Mouse (Mus musculus): Measurements from ENCODE around the gene Elavl3.

Elavl3 gene

GRCm38 (mm10) chr9:22070791-22071573 lies 19.2 kb upstream of the Elavl3 start, which contains the start of the genes Gm49318 and Zfp653:
Gene Gm49318, minus strand, starts transcription at chr9:22071259.
Gene Zfp653, minus strand, starts transcription at chr9:22071376.
- CTCF ChIA-PET = interaction anchor here (0.6 to 2.9 kb wide), 18 partner anchors 14 to 340 kb away, joined by 3 to 17 read pairs (median 4); partner anchors contain the start of genes Pigyl (in 2 of the 4), 9530077C05Rik (in 1 of the 4) and Ecsit (in 1 of the 4)
- POLR2A ChIA-PET = interaction anchor here (0.5 to 5.1 kb wide), 67 partner anchors 9 to 1687 kb away, joined by 3 to 45 read pairs (median 4); partner anchors contain the start of genes Ecsit (in 3 of the 4), Ldlr (in 3 of the 4), 9530077C05Rik (in 2 of the 4) and Pigyl (in 2 of the 4)

GRCm38 (mm10) chr9:22069881-22070553 lies 18.2 kb upstream of the Elavl3 start:
- ChIA-PET CTCF (interaction anchor here (0.6 to 2.9 kb wide), 19 partner anchors 15 to 341 kb away, joined by 3 to 17 read pairs (median 4); partner anchors contain the start of genes Pigyl (in 2 of the 4), 9530077C05Rik (in 1 of the 4) and Ecsit (in 1 of the 4)), POLR2A (interaction anchor here in 3 of 4 experiments (0.5 to 5.1 kb wide), 57 partner anchors 8 to 560 kb away, joined by 3 to 45 read pairs (median 4); partner anchors contain the start of genes Ecsit (in 3 of the 3), Ldlr (in 3 of the 3), 9530077C05Rik (in 2 of the 3) and Anln (in 1 of the 3))

- ChIA-PET CTCF (interaction anchor here (0.6 to 2.8 kb wide), 17 partner anchors 9 to 344 kb away, joined by 3 to 28 read pairs (median 4); partner anchors contain the start of genes 9530077C05Rik (in 1 of the 4), Epor (in 1 of the 4) and Pigyl (in 1 of the 4)), POLR2A (interaction anchor here in 2 of 4 experiments (1.1 to 3.0 kb wide), 9 partner anchors 8 to 107 kb away, joined by 3 to 16 read pairs (median 5); partner anchors contain the start of genes Ecsit (in 1 of the 2) and Elavl3 (in 1 of the 2))
These were observed 15.4 kb upstream of the Elavl3 start for GRCm38 (mm10) chr9:22067195-22067594.

GRCm38 (mm10) chr9:22066433-22066832 lies 14.6 kb upstream of the Elavl3 start:
- ChIA-PET CTCF (interaction anchor here (0.6 to 2.8 kb wide), 23 partner anchors 9 to 1059 kb away, joined by 3 to 28 read pairs (median 5); partner anchors contain the start of genes 9530077C05Rik (in 1 of the 4), Ecsit (in 1 of the 4), Epor (in 1 of the 4) and Pigyl (in 1 of the 4)), POLR2A (interaction anchor here in 3 of 4 experiments (0.6 to 3.0 kb wide), 14 partner anchors 9 to 165 kb away, joined by 3 to 16 read pairs (median 5); partner anchors contain the start of genes Ecsit (in 2 of the 3) and Elavl3 (in 1 of the 3))

- CTCF ChIA-PET = interaction anchor here (0.7 to 2.8 kb wide), 14 partner anchors 10 to 343 kb away, joined by 3 to 28 read pairs (median 8); partner anchors contain the start of gene Pigyl (in 1 of the 4)
- POLR2A ChIA-PET = interaction anchor here in 3 of 4 experiments (0.6 to 3.0 kb wide), 12 partner anchors 8 to 203 kb away, joined by 3 to 16 read pairs (median 5); partner anchors contain the start of genes Ecsit (in 2 of the 3) and Elavl3 (in 1 of the 3)
These were observed 13.8 kb upstream of the Elavl3 start for GRCm38 (mm10) chr9:22065642-22066041.

- ChIA-PET CTCF (interaction anchor here in 3 of 4 experiments (1.0 to 2.1 kb wide), 3 partner anchors 10 to 91 kb away, joined by 3 to 7 read pairs (median 3); no protein-coding TSS in a partner anchor), POLR2A (interaction anchor here (0.5 to 3.0 kb wide), 10 partner anchors 9 to 116 kb away, joined by 3 to 16 read pairs (median 5); partner anchors contain the start of genes Ecsit (in 1 of the 4) and Elavl3 (in 1 of the 4))
These were observed 12.5 kb upstream of the Elavl3 start for GRCm38 (mm10) chr9:22064341-22064740.

- CTCF ChIA-PET = interaction anchor here in 2 of 4 experiments (0.9 to 1.0 kb wide), 2 partner anchors 37 to 66 kb away, joined by 3 to 4 read pairs; no protein-coding TSS in a partner anchor
- POLR2A ChIA-PET = interaction anchor here in 2 of 4 experiments (1.1 to 1.7 kb wide), 7 partner anchors 9 to 104 kb away, joined by 3 to 11 read pairs (median 5); partner anchors contain the start of genes Gm49318 (in 2 of the 2), Elavl3 (in 1 of the 2), Pigyl (in 1 of the 2) and Zfp653 (in 1 of the 2)
These were observed 9.5 kb upstream of the Elavl3 start for GRCm38 (mm10) chr9:22061339-22061738.

GRCm38 (mm10) chr9:22058011-22058424 lies 6.2 kb upstream of the Elavl3 start:
- POLR2A ChIA-PET = interaction anchor here in 3 of 4 experiments (0.6 to 4.9 kb wide), 10 partner anchors 8 to 339 kb away, joined by 3 to 43 read pairs (median 4); partner anchors contain the start of genes Gm49318 (in 2 of the 3) and Zfp653 (in 2 of the 3)

GRCm38 (mm10) chr9:22057031-22057517 lies 5.3 kb upstream of the Elavl3 start:
- POLR2A ChIA-PET = interaction anchor here in 2 of 4 experiments (0.9 to 4.9 kb wide), 10 partner anchors 9 to 130 kb away, joined by 3 to 43 read pairs (median 4); partner anchors contain the start of genes Gm49318 (in 2 of the 2), Zfp653 (in 2 of the 2), Ccdc159 (in 1 of the 2) and Ecsit (in 1 of the 2)

More at GRCm38 (mm10) chr9:22058011-22058424, 6.2 kb upstream of the Elavl3 start:
- CTCF ChIA-PET = interaction anchor here in 2 of 4 experiments (1.3 to 1.6 kb wide), 2 partner anchors 9 kb away, joined by 4 read pairs; no protein-coding TSS in a partner anchor

GRCm38 (mm10) chr9:22056303-22056910 lies 4.6 kb upstream of the Elavl3 start:
- CTCF ChIA-PET = interaction anchor here in 3 of 4 experiments (0.6 to 3.5 kb wide), 3 partner anchors 10 to 77 kb away, joined by 4 to 18 read pairs (median 7); no protein-coding TSS in a partner anchor
- POLR2A ChIA-PET = interaction anchor here in 3 of 4 experiments (0.9 to 4.9 kb wide), 13 partner anchors 8 to 129 kb away, joined by 3 to 43 read pairs (median 5); partner anchors contain the start of genes Gm49318 (in 2 of the 3), Zfp653 (in 2 of the 3), Ccdc159 (in 1 of the 3) and Ecsit (in 1 of the 3)

More at GRCm38 (mm10) chr9:22057031-22057517, 5.3 kb upstream of the Elavl3 start:
- CTCF ChIA-PET = interaction anchor here in 3 of 4 experiments (1.3 to 3.5 kb wide), 3 partner anchors 10 to 78 kb away, joined by 4 to 18 read pairs (median 4); no protein-coding TSS in a partner anchor

GRCm38 (mm10) chr9:22055713-22056112 lies 3.9 kb upstream of the Elavl3 start:
- ChIA-PET POLR2A (interaction anchor here in 3 of 4 experiments (0.5 to 4.9 kb wide), 23 partner anchors 9 to 510 kb away, joined by 3 to 43 read pairs (median 6); partner anchors contain the start of genes Gm49318 (in 2 of the 3), Zfp653 (in 2 of the 3), Anln (in 1 of the 3) and Carm1 (in 1 of the 3)), CTCF (interaction anchor here (0.5 to 3.5 kb wide), 14 partner anchors 9 to 355 kb away, joined by 3 to 18 read pairs (median 6); partner anchors contain the start of genes Gm49318 (in 2 of the 4), Zfp653 (in 2 of the 4), 9530077C05Rik (in 1 of the 4) and Ccdc159 (in 1 of the 4))

GRCm38 (mm10) chr9:22054411-22055076 lies 2.7 kb upstream of the Elavl3 start:
- ChIA-PET CTCF (interaction anchor here (0.5 to 3.5 kb wide), 59 partner anchors 9 to 456 kb away, joined by 3 to 18 read pairs (median 4); partner anchors contain the start of genes 9530077C05Rik (in 2 of the 4), Gm49318 (in 2 of the 4), Zfp653 (in 2 of the 4) and Ccdc159 (in 1 of the 4)), POLR2A (interaction anchor here (0.5 to 4.9 kb wide), 98 partner anchors 9 to 1242 kb away, joined by 3 to 43 read pairs (median 4); partner anchors contain the start of genes Gm49318 (in 3 of the 4), Zfp653 (in 3 of the 4), Ccdc159 (in 2 of the 4) and Ldlr (in 2 of the 4))

GRCm38 (mm10) chr9:22053657-22054056 lies 1.8 kb upstream of the Elavl3 start:
- ChIA-PET POLR2A (interaction anchor here in 3 of 4 experiments (0.6 to 4.9 kb wide), 38 partner anchors 10 to 508 kb away, joined by 3 to 43 read pairs (median 5); partner anchors contain the start of genes 9530077C05Rik (in 1 of the 3), Carm1 (in 1 of the 3), Ecsit (in 1 of the 3) and Gm49318 (in 1 of the 3)), CTCF (interaction anchor here in 3 of 4 experiments (0.5 to 3.5 kb wide), 20 partner anchors 12 to 293 kb away, joined by 3 to 18 read pairs (median 5); partner anchors contain the start of genes Ccdc159 (in 1 of the 3), Gm49318 (in 1 of the 3), Pigyl (in 1 of the 3) and Tmem205 (in 1 of the 3))
